Mouse (Mus musculus) brain, embryonic 14.5 days (tissue): ENCODE data around the gene Hdac4. TPM values are rescaled to one million over a fixed set of nuclear protein-coding genes. Genes with fewer than 3 reads are reported as not detected.

Experiments used
- DNase-seq: peaks from one replicate; pipeline ENCODE4 v3.0.0-alpha.2; 2011; ENCODE audit warnings: low read depth
- CTCF ChIP-seq: fragments of 200-500 bp; IDR thresholded peaks from 2 replicates; pipeline ENCODE4 v1.5.1; 2012; ENCODE audit warnings: inconsistent platforms, mild to moderate bottlenecking, moderate library complexity, borderline replicate concordance; ENCODE audit not compliant: insufficient read depth, insufficient read length; ENCODE audit errors: extremely low read depth
- POLR2A ChIP-seq: fragments of 200-500 bp; IDR thresholded peaks from 2 replicates; pipeline ENCODE4 v1.6.1; 2012; ENCODE audit warnings: mild to moderate bottlenecking, inconsistent platforms, borderline replicate concordance; ENCODE audit not compliant: poor library complexity, insufficient read depth, insufficient read length, severe bottlenecking; ENCODE audit errors: extremely low read depth
- polyA plus RNA-seq: library from polyadenylated mRNA; depleted of rRNA; stranded (reverse); fragments of >200 nt; gene quantifications from 2 replicates; pipeline ENCODE4 v1.2.3, GENCODE M21; 2012

The Hdac4 gene
- polyA plus RNA-seq, 1 experiment = 21.8 TPM

DNA sequence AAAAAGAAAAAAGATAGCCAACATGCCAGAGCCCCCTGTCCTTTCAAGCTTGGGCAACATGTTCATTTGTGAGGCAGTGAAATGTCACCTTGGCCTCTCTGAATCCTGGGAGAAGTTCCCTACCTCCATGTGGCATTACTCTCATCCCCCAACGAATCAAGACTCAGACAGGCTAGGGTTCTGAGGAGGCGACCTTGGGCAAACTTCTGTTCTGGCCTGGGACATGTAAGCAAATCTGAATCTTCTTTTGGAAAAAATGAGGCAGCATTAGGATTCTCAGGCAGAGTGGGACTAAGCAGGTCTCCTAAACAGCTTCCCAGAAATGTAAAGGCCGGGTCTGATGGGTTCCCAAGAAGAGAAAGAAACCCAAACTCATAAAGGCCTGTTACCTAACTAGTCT is 202.8 kb downstream of the Hdac4 start:
- TF ChIP-seq POLR2A = no peak
- no peak for TF ChIP-seq CTCF
- no peak for DNase-seq

DNA sequence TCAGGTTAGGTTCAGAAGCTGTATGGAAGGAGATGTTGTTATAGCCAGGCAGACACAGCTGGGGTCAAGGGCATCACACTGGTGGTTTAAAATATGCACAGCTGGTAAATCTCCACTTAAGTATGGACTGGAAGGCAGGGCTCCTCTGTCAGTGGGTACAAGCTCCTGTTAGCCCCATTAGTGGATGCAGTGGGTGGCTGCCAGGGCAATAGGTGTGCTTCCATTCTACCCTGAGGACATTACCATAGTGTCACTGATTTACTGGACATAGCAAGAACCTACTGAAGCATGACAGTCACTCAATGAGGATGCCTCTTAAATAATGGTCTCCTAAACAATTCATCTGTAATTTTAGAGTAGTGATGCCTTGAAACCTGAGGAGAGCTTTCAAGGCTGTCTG is 203.9 kb downstream of the Hdac4 start:
- DNase-seq = no peak
- no peak for TF ChIP-seq POLR2A
- no peak for TF ChIP-seq CTCF

DNA sequence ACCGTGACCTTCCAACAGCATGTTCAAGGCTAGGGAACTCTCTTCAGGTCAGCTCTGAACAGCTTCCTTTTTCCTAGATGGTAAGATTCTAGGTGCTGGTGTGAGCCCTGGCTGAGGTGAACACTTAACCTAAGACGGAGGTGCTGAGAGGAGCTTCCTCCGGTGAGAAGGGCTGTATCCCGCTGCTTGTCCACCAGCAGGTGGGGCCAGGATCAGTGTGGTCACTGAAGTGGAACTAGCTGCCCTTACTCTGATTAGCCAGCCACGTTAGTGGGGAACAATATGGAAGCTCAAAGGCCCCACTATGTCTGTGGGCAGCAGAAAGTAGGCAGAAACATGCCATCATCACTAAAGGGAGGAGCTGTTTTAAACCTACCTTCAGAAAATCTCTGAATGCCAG is 204.6 kb downstream of the Hdac4 start:
- TF ChIP-seq POLR2A (no peak), CTCF (peak; percentile 18; the same call in 1 of the 2 replicates)

DNA sequence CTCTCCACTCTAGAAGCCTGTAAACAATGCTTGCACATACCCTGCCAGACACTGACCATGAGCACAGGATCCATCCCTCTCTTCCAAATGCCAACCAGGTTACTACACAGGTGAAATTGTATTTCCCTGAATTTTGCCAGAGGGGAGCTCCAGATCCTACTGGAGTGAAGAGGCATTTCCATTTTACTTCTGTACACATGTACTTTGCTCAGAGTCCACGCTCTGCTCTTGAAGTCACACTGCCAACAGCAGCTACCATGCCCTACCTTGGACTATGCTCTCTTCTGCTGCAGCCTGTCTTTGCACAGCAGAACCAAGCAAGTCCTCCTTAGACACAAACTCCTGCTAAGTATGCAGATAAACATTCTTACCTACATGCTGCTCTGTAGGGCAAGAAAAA is 206.6 kb downstream of the Hdac4 start:
- DNase-seq = no peak
- TF ChIP-seq POLR2A (no peak), CTCF (no peak)

More for the DNA sequence above, 204.6 kb downstream of the Hdac4 start:
- DNase-seq = no peak

DNA sequence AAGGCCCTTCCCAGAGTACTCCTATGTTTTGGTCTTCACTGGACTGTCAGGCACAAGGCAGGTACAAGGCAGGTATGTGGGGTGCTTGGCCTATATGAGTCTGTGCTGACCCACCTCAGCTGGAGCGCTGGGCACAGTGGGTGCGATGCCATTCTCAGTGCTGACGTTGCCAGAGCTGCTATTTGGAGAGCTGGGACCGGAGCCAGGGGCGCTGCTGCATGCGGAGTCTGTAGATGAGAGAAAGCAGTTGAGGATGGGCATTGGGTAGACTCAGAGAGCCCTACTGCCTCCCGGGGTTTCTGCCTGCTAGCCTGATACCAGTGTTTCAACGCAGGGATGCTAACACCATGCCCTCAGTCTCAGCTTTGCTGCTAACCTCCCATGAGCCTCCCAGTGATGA is 208.1 kb downstream of the Hdac4 start:
- DNase-seq = peak; percentile 7
- TF ChIP-seq POLR2A (no peak), CTCF (no peak)

DNA sequence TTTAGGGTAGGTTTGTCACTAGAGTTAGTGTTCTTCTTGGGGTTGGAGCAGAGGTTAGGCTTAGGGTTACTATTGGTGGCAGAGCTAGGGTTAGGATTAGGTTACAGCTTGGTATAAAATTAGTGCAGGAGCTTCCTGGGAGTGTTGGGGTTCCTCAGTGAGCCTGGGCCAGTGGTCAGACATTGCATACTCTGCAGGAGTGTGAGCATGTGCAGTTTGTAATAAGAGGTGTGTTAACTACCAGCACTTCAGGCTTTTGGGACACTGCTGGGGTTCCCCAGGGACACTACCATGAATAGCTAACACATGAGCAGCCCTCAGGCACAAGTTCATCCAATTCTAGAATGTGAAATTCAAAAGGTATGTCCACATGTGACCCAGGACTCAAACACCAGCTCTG is 209.7 kb downstream of the Hdac4 start:
- DNase-seq = no peak
- TF ChIP-seq POLR2A (no peak), CTCF (no peak)

DNA sequence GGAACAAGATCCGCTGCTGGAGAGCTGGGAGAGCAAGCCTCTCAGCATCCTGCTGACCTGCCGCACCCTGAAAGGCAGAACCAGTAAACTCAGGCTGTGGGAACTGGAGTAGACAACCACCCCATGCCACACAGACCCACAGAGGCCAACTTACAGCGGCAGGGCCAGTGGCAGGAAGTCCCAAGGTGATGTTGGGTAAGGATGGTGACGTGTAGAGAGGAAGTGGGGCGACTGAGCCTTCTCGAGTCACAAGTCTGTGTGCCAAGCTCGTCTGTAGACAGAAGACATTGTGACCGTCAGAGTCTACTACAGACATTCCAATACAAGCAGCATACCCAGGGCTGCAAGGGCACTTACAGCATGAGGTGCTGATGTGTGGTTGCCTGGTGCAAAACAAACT is 211.0 kb downstream of the Hdac4 start:
- DNase-seq = no peak
- TF ChIP-seq CTCF (no peak), POLR2A (no peak)

DNA sequence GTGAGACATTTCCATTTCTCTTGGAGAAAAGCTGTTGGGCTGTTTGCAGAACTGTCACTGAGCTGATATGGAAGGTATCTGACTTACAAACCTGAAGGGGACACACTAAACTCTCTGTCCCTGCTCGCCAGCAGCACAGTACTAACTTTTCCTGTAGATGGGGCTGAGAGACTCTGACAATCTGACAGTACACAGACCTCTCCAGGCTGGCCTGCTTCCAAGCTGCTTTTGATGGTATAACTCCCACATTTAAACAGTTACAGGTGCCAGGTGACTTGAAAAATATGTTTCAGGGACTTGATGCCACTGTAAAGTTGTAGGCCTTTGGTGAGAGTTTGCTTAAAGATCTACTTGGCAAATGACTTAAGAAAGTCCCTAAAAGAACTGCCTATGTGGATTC is 214.1 kb downstream of the Hdac4 start:
- no peak for DNase-seq

DNA sequence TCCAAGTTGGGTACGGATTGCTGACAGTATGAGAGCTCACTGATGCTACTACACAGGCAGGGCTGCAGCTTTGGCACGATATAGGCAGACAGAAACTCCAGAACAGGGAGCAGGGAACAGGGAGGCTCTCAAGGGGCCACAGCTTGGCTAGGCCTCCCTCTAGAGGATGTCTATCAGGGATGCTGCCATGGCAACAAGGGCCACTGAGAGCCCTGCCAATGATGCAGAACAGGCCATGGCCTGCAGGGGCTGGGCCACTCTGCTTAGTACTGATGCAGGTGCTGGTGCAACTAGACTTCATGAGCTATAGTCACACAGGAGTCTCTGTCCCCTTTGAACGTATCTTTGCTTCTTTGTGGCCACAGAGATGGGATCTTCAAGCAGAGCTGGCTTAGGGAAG is 217.1 kb downstream of the Hdac4 start:
- peak; percentile 59 for DNase-seq
- no peak for TF ChIP-seq POLR2A
- TF ChIP-seq CTCF = peak; percentile 35; the same call in 1 of the 2 replicates

More for the DNA sequence above, 214.1 kb downstream of the Hdac4 start:
- TF ChIP-seq POLR2A = no peak
- TF ChIP-seq CTCF = no peak

DNA sequence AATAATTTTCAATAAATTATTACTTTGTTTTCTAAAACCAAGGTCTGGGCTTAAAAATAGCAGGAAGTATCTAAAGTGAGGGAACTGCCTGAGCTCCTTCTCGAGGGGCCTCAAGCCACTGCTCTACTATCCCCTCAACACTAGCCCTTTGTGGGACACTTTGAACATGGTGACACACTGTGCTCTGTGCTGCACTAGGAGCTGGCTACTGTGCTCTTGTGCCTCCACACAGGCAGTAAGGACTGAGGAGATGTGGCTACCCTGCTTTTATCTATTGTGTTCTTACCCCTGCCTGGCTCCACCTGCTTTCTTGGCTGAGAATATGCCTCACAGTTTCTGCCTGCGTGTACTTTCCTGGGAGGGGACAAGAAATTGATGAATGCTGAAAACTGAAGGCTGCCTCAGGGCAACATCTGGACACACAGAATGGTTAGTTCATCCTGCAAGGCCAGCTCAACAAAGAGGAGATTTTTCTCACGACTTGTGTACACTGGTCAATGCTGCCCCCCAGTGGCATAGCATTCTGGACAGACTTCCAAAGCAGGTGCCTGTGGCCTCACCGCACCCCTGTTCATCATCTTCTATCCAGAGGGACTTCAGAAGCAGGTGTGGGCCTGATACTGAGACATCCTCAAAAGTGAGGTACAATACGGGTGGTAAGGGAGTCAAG is 226.7 kb downstream of the Hdac4 start:
- peak; percentile 85 for DNase-seq
- TF ChIP-seq POLR2A (no peak), CTCF (peak; percentile 68; the same call in 1 of the 2 replicates)

DNA sequence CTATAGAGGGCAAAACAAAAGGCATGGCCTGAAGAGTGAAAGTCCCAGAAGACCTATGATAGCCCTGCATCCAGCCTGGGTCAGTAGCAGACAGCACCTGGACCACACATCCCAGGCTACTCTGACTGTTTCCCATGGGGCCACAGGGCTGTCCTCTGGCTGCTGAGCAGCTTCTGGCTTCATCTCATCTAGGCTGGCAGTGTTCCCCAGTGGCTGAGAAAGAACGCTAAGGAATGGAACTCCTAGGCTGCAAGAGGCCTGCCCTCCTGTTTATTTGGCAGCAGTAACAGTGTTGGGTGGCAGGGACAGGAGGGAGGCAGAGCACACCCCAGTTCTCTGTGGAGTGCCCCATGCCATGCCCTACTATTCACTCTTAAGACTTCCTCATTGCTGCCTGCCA is 228.5 kb downstream of the Hdac4 start:
- no peak for DNase-seq
- TF ChIP-seq CTCF (no peak), POLR2A (no peak)

DNA sequence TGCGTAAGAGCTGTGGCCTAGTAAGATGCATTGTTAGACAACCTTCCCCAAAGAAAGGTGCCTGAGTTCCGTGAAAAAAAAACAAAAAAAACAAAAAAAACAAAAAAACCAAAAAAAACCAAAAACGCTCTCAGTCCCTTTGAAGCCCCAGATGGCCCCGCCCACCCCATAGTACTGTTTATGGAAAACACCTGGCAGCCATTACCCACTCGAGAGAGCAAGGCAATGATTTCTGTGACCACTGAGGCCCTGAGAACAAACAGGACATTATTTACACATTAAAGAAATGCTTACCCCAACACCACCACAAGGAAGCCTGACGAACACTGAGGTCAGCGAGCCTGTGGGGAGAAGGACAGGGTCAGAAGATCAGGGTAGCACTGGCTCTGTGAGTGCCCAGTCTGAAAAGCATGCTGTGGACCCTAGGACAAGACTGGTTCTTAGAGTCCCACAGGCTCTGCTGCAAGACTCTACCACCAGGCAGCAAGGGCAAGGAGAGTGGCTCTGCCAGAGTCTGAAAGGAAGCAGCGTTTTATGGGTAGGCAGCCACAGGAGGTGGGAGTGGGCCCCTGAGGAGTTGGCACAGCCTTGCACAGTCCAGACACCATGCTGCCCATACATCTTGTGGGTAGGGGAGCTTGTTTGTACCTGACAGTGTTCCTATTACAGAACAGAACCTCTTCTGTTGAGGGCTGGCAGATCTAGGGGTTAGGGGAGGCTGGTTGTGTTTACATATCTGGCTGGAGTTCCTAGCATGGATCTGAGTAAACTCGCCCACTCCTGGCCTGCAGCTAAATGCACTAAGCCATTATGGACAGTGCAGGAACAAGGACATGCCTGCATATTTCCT is 230.8 kb downstream of the Hdac4 start:
- TF ChIP-seq CTCF (no peak), POLR2A (no peak)
- DNase-seq = no peak

DNA sequence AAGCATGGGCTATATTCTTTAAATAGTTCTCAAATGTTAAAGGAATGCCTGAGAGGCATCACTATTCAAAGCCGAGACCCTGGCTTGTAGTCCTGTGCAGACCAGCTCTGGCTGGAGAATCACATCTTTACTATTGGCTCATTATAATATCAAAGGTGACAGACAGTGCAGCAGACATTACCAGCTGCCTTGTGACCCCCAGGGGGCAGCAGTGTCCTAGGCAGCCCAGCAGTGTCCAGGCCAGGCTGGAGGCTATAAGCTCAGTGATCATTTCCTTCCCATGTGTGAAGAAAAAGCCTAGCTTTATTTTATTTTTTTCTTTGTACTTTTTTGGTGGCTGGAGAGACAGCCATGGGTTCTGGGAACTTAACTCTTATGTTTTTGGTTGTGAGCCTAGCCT is 233.2 kb downstream of the Hdac4 start:
- TF ChIP-seq POLR2A = no peak
- peak; percentile 76 for TF ChIP-seq CTCF
- peak; percentile 73 for DNase-seq
